Mouse (Mus musculus): Measurements from ENCODE around the gene Cers1.

Cers1 gene

GRCm38 (mm10) chr8:70316511-70317504 is 1.2 kb downstream of the Cers1 start:
- in situ Hi-C loops (cut with MboI) = no loop called here

DNA sequence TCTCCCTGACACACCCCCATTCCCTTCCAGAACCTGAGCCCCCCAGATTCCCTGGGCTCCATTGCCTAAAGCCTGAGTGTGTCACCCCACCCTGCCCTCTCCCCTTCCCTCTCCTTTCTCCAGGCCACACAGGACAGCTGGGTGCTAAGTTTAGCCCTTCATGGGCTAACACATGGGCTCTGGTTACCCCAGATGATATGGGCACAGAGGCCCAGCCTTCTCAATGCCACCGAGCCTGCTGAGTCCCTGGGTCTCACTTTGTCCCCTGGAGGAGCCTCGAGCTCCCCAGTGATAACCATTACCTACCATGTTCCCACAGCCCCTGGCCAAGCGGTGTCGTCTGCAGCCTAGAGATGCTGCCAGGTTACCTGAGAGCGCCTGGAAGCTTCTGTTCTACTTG is 2.3 kb downstream of the Cers1 start:
- in situ Hi-C loops (cut with MboI) = no loop called here

DNA sequence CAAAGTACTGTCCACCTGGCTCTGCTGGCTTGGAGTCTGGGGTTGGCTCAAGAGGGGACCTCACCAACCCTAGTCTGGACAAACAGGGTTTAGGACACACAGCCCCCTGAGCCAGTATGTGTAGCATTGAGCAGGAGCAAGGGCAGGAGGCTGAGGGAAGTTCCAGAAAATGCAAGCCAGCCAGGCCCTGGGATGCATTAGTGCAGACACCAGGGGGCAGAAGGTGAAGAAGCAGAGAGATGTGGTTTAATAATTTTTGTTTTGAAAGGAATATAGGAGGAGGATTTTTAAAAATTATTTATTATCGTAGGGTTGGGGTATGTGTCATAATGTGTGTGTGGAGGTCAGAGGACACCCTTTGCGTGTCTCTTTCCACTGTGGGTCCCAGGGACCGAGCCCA is 8.1 kb downstream of the Cers1 start:
- in situ Hi-C loops (cut with MboI) = no loop called here

GRCm38 (mm10) chr8:70327512-70327911 is 11.9 kb downstream of the Cers1 start:
- in situ Hi-C loops (cut with MboI) = no loop called here

GRCm38 (mm10) chr8:70329124-70329834 is 13.7 kb downstream of the Cers1 start, which contains the start of gene Gdf1:
Gdf1 (plus strand) TSS chr8:70329817.
- in situ Hi-C loops (cut with MboI) = no loop called here

- in situ Hi-C loops (cut with MboI) = no loop called here
These were observed 14.5 kb downstream of the Cers1 start for GRCm38 (mm10) chr8:70329835-70330740.

GRCm38 (mm10) chr8:70330741-70331364 is 15.3 kb downstream of the Cers1 start:
- in situ Hi-C loops (cut with MboI) = no loop called here

DNA sequence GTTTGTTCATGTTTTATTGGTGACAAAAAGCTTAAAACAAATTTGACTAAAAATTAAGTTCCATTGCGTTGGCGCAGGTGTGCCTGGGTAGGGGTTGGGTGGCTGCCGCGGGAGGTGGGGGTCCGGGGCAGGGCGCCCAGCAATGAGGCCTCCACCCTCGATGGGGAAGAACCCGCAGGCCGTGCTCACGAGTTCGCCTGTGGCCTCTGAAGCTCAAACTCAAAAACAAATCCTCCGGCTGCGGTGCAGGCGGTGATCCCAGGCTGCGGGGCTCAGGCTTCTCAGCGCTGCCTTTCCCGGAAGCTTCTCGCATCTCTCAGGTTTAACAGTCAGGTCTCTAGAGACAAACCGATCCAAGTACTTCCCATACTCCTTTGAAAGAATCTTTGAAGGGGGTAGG is 16.0 kb downstream of the Cers1 start:
- in situ Hi-C loops (cut with MboI) = no loop called here

GRCm38 (mm10) chr8:70332070-70332877 is 16.7 kb downstream of the Cers1 start:
- in situ Hi-C loops (cut with MboI) = no loop called here

- in situ Hi-C loops (cut with MboI) = no loop called here
These were observed 17.3 kb downstream of the Cers1 start for GRCm38 (mm10) chr8:70332878-70333202.

DNA sequence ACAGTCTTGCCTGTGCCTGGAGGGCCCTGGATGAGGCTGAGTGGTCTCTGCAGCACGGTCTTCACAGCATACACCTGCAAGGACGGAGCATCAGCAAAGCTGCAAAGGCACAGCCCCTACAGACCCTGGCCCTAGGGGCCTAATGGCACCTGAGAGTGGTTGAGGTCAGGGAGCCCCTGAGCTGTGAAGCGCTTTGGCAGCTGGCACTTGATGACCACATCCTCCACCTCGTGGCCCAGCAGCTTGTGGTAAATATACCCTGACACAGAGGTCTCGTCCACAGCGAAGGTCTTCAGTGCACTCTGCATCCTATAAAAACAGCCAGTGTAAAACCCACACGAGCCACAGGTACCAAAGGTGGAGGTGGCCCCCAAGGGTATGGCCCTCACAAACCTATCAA is 23.4 kb downstream of the Cers1 start:
- in situ Hi-C loops (cut with MboI) = no loop called here

DNA sequence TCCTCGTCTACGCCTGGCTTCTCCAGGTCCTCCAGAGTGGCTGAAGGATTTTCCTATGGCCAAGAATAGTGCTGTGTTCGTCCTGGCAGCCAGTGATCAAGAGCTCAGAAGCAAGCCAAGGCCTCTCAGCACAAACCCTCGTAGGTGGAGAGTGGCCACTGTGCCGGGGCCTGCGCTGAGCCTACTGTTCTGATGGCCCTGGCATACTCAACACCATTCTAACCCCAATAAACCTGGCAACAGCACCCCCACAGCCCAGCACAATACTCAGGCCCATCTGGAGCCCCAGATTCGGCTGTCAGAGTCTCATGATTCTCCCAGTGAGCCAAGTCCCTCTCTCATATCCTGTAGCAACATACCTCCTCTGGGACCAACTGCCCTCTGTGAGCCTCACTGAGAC is 25.1 kb downstream of the Cers1 start:
- in situ Hi-C loops (cut with MboI) = no loop called here

GRCm38 (mm10) chr8:70342007-70342406 is 26.4 kb downstream of the Cers1 start:
- in situ Hi-C loops (cut with MboI) = no loop called here

DNA sequence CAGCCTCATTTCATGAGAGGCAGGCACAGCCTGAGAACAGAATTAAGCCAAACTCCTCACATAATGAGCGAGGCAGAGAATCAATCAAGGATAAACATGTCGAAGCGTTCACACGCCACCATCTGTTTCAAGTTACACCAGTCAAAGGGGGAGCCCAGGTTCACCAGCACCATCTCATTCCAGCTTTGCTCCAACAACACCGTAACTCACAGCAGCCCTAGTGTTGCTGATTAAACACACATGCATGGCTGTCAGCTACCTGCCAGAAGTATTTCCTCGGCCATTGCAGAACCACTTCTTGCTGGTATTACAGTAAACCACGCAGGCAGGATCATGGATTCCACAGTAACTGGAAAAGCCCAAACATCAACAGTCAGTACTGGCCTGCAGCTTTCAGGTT is 27.5 kb downstream of the Cers1 start:
- in situ Hi-C loops (cut with MboI) = no loop called here

DNA sequence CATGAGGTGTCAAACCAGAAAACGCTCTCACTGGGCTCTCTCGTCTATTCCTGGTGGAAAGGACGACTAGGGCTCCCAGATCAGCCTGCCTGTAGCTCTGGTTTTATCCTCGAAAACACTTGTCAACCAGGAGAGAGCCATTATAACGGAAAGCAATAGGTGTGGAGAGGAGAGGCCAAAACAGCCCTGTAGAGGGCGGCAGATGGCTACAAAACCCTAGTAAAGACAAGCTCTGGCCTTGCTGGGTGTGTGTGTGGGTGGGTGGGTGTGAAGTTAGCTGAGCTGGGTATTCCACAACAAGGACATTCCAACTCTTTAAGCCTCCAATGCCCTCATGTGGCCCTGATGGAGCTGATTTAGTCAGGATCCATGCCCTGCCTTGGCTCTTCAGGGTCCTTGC is 28.1 kb downstream of the Cers1 start:
- in situ Hi-C loops (cut with MboI) = no loop called here

GRCm38 (mm10) chr8:70344279-70344678 is 28.7 kb downstream of the Cers1 start:
- in situ Hi-C loops (cut with MboI) = no loop called here

DNA sequence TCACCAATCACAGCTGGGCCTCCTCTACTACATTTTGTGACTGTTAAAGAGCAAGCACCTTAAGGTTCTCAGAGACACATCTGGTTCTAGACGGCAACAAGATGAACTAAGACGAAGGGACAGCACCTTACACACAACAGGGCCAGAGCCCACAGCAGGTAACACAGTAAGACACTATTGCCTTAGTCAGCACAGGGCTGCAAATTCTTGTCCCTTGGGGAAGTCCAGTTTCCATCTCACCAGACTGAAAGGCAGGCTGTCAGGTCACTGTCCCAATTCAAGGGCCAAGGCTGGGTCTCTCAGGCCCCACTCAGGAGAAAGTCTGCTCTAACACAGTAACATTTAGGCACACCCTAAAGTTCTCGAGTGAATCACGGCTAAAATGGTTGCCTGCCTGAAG is 31.9 kb downstream of the Cers1 start:
- in situ Hi-C loops (cut with MboI) = no loop called here

DNA sequence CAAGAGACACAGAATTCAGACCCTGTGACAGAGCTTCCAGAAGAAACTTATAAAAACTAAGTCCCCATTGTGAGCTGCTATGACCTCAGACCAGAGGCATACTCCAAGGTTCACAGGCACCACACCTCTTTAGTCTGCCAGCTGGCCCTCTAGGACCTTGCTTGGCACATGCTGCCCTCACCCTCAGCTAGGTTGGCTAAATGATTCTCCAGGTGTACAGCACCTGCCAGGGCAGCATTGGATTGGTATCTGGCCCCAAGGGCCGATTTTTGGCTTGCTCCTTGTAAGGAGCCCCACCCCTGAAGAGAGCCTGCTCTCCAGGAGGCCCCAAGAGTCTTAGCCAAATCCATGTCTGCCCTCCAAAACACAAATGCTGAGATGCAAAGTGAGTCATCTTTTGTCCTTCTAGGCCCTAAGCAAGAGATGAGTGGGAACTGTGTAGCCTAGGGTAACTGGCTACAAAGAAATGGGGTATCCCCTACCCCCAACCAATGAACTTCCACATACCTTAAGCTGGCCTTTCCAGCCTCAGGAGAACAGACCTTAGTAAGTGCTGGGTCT is 32.4 kb downstream of the Cers1 start:
- in situ Hi-C loops (cut with MboI) = no loop called here

DNA sequence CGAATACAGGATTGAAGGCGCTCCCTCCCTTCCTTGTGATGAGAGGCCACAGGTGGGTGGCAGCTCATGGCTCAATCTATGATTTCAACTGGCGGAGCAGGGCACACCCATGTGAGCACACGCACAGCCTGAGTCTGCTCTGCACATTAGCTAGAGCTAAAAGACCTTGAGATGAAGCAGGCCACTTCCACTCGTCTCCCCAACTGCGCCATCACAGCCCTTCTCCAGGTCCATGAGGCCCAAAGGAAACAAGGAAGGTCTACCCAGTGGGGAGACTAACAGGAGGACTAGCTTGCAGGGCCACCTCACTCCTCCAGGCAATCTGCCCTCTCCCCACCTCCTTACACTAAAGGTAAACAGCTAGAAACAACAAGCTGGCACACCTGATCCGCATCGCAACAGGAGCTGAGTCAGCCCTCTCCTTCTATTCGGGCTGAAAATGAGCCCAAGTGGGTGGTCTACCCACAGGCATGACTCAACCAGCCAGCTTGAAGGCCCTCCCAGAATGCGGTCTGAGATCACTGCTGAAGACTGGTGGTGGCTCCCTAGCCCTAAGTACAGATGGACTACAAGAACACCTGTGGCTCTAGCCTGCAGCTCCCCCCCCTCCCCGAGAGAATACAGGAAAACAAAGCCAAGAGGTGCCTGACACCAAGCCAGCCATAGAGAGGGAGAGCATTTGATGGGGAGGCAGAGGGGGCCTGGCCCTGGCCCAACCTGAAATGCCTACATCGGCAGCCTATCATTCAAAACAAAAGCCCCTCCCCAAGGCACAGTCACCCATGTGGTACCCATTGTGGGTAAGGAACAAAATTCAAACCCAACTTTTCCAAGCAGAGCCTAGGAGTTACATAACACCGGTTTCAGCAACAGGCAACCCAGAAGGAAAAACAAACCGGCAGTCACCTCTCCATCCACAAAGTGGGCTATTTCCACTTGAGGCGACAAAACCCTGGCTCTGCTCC is 35.7 kb downstream of the Cers1 start:
- in situ Hi-C loops (cut with MboI) = no loop called here

Measured in mature B cell (primary cell).